Mouse (Mus musculus) intestine, postnatal 0 days (tissue): ENCODE measurements at regions not wholly inside any gene's neighbourhood (a gene's known extent, or its start where the extent isn't known, plus 50 kb on each side); places are given as distances from the start of the nearest gene placed in this dataset.
A peak's percentile ranks its signal among the peaks of the same experiment; 100 is the strongest.

Source experiments
- ATAC-seq: fragments of 200-750 bp; cut with Nextera tagmentation; 2 replicates; pipeline ENCODE4 v1.8.0; 2017; ENCODE audit warnings: mild to moderate bottlenecking, moderate TSS enrichment, moderate library complexity
- H3K27ac ChIP-seq: fragments of 300-500 bp; sonication (generic); 2 replicates; pipeline ENCODE4 v1.5.1; 2014; ENCODE audit warnings: mild to moderate bottlenecking, low read depth, low read length, moderate library complexity
- H3K27me3 ChIP-seq: fragments of 300-500 bp; sonication (generic); replicated peaks from 2 replicates; pipeline ENCODE4 v1.6.1; 2014; ENCODE audit warnings: low read length, mixed read lengths; ENCODE audit not compliant: control insufficient read depth, insufficient read depth
- H3K36me3 ChIP-seq: fragments of 300-500 bp; sonication (generic); 2 replicates; pipeline ENCODE4 v1.6.1; 2014; ENCODE audit warnings: mild to moderate bottlenecking, moderate library complexity; ENCODE audit not compliant: control insufficient read depth, insufficient read depth
- H3K4me1 ChIP-seq: fragments of 300-500 bp; sonication (generic); replicated peaks from 2 replicates; pipeline ENCODE4 v1.6.1; 2014; ENCODE audit warnings: antibody characterized with exemption, low read length, mixed read lengths; ENCODE audit not compliant: control insufficient read depth, insufficient read depth
- H3K4me2 ChIP-seq: fragments of 300-500 bp; sonication (generic); replicated peaks from 2 replicates; pipeline ENCODE4 v1.6.1; 2014; ENCODE audit warnings: low read depth, mild to moderate bottlenecking, moderate library complexity
- H3K4me3 ChIP-seq: fragments of 300-500 bp; sonication (generic); 2 replicates; pipeline ENCODE4 v1.5.1; 2014; ENCODE audit warnings: low read depth, low read length
- H3K9ac ChIP-seq: fragments of 300-500 bp; sonication (generic); 2 replicates; pipeline ENCODE4 v1.6.1; 2014; ENCODE audit warnings: mild to moderate bottlenecking, low read depth, low read length
- H3K9me3 ChIP-seq: fragments of 300-500 bp; sonication (generic); 2 replicates; pipeline ENCODE4 v1.6.1; 2016; ENCODE audit warnings: mixed run types; ENCODE audit not compliant: control insufficient read depth
- CTCF ChIP-seq: sonication (generic); IDR thresholded peaks from 2 replicates; pipeline ENCODE4 v1.5.1; 2016; ENCODE audit warnings: low read depth, mild to moderate bottlenecking, control low read depth, antibody characterized with exemption, moderate library complexity
- WGBS: fragments of 180-500 bp; shearing (Covaris S2); extraction: QIAGEN DNeasy Blood & Tissue Kit; methylation state at CpG from one replicate; pipeline ENCODE4 v1.1.7; 2014; 5-methylcytosine and 5-hydroxymethylcytosine counted together

GRCm38 (mm10) chr7:111277703-111278102 lies 194.9 kb upstream of the Eif4g2 start:
- Histone ChIP-seq H3K9me3 (no peaks in the 10 kb centered on the region), H3K27me3 (no peaks in the 10 kb centered on the region), H3K4me1 (no peaks in the 10 kb centered on the region), H3K4me3 (no peak overlapping the region), H3K36me3 (no peaks in the 10 kb centered on the region), H3K27ac (no peak overlapping the region), H3K4me2 (no peak overlapping the region), H3K9ac (no peak overlapping the region)
- WGBS: 88% methylated on average over 3 of the region's 3 CpGs
- ATAC-seq: no peak
- no peak for TF ChIP-seq CTCF

- H3K27ac ChIP-seq: no peak overlapping the region
- no peak for TF ChIP-seq CTCF
- no peak overlapping the region for H3K4me3 ChIP-seq
- WGBS: 93% methylated on average over 5 of the region's 5 CpGs
- no peaks in the 10 kb centered on the region for H3K27me3 ChIP-seq
- no peaks in the 10 kb centered on the region for H3K36me3 ChIP-seq
- no peak overlapping the region for H3K4me2 ChIP-seq
- H3K4me1 ChIP-seq: no peaks in the 10 kb centered on the region
- no peak for ATAC-seq
- no peak overlapping the region for H3K9ac ChIP-seq
- no peaks in the 10 kb centered on the region for H3K9me3 ChIP-seq
Observed at GRCm38 (mm10) chr7:111273839-111274238, 191.0 kb upstream of the Eif4g2 start.

- TF ChIP-seq CTCF: no peak
- Histone ChIP-seq H3K4me3 (no peak overlapping the region), H3K36me3 (no peaks in the 10 kb centered on the region), H3K9ac (no peak overlapping the region), H3K9me3 (no peaks in the 10 kb centered on the region), H3K27ac (no peak overlapping the region), H3K27me3 (no peaks in the 10 kb centered on the region), H3K4me1 (no peaks in the 10 kb centered on the region), H3K4me2 (no peak overlapping the region)
- 83% methylated on average over 4 of the region's 4 CpGs for WGBS
- ATAC-seq: no peak
Observed at GRCm38 (mm10) chr7:111270874-111271273, 188.0 kb upstream of the Eif4g2 start.

- no peak for TF ChIP-seq CTCF
- H3K4me3 ChIP-seq: no peak overlapping the region
- no peak overlapping the region for H3K27ac ChIP-seq
- no peak overlapping the region for H3K4me2 ChIP-seq
- ATAC-seq: no peak
- no peaks in the 10 kb centered on the region for H3K27me3 ChIP-seq
- no peaks in the 10 kb centered on the region for H3K36me3 ChIP-seq
- 83% methylated on average over 2 of the region's 2 CpGs for WGBS
- no peaks in the 10 kb centered on the region for H3K9me3 ChIP-seq
- no peak overlapping the region for H3K9ac ChIP-seq
- H3K4me1 ChIP-seq: no peaks in the 10 kb centered on the region
Observed at GRCm38 (mm10) chr7:111268197-111268596, 185.4 kb upstream of the Eif4g2 start.

- H3K4me2 ChIP-seq: no peak overlapping the region
- H3K36me3 ChIP-seq: no peaks in the 10 kb centered on the region
- no peak for ATAC-seq
- TF ChIP-seq CTCF: peak; percentile 55
- H3K4me3 ChIP-seq: no peak overlapping the region
- no peak overlapping the region for H3K27ac ChIP-seq
- H3K9ac ChIP-seq: no peak overlapping the region
- H3K9me3 ChIP-seq: no peaks in the 10 kb centered on the region
- H3K27me3 ChIP-seq: no peaks in the 10 kb centered on the region
- H3K4me1 ChIP-seq: no peaks in the 10 kb centered on the region
- 80% methylated on average over 1 of the region's 1 CpGs for WGBS
Observed at GRCm38 (mm10) chr7:111263302-111263701, 180.5 kb upstream of the Eif4g2 start.

GRCm38 (mm10) chr7:111259630-111260574 lies 177.1 kb upstream of the Eif4g2 start:
- H3K27ac ChIP-seq: no peak overlapping the region
- H3K4me1 ChIP-seq: no peaks in the 10 kb centered on the region
- no peaks in the 10 kb centered on the region for H3K9me3 ChIP-seq
- ATAC-seq: no peak
- WGBS: 58% methylated on average over 11 of the region's 11 CpGs
- H3K36me3 ChIP-seq: no peaks in the 10 kb centered on the region
- H3K4me2 ChIP-seq: no peak overlapping the region
- H3K4me3 ChIP-seq: no peak overlapping the region
- H3K9ac ChIP-seq: no peak overlapping the region
- no peak for TF ChIP-seq CTCF
- H3K27me3 ChIP-seq: no peaks in the 10 kb centered on the region
